Mouse (Mus musculus) forebrain, postnatal 0 days (tissue): Measurements from ENCODE around the gene Coa6. TPM values are rescaled to one million over a fixed set of nuclear protein-coding genes. Genes with fewer than 3 reads are reported as not detected.

Experiments used
- ATAC-seq: fragments of 200-750 bp; cut with Nextera tagmentation; 2 replicates; pipeline ENCODE4 v1.8.0; 2017; ENCODE audit warnings: mild to moderate bottlenecking, moderate library complexity
- DNase-seq: peaks from one replicate; pipeline ENCODE4 v3.0.0-alpha.2; 2015
- H3K27ac ChIP-seq: fragments of 300-500 bp; sonication (generic); 2 replicates; pipeline ENCODE4 v1.5.1; 2014; ENCODE audit warnings: low read depth, mild to moderate bottlenecking, antibody characterized with exemption, low read length, moderate library complexity, mixed read lengths
- H3K27me3 ChIP-seq: fragments of 300-500 bp; sonication (generic); 2 replicates; pipeline ENCODE4 v1.6.1; 2014; ENCODE audit warnings: mild to moderate bottlenecking, low read length, mixed read lengths; ENCODE audit not compliant: insufficient read depth
- H3K36me3 ChIP-seq: fragments of 300-500 bp; sonication (generic); 2 replicates; pipeline ENCODE4 v1.6.1; 2014; ENCODE audit warnings: mild to moderate bottlenecking, moderate library complexity; ENCODE audit not compliant: insufficient read depth
- H3K4me1 ChIP-seq: fragments of 300-500 bp; sonication (generic); 2 replicates; pipeline ENCODE4 v1.6.1; 2014; ENCODE audit warnings: antibody characterized with exemption; ENCODE audit not compliant: insufficient read depth
- H3K4me2 ChIP-seq: fragments of 300-500 bp; sonication (generic); 2 replicates; pipeline ENCODE4 v1.6.1; 2014; ENCODE audit warnings: low read depth, mild to moderate bottlenecking, moderate library complexity
- H3K4me3 ChIP-seq: fragments of 300-500 bp; sonication (generic); 2 replicates; pipeline ENCODE4 v1.5.1; 2014; ENCODE audit warnings: low read depth, low read length, mixed read lengths
- H3K9ac ChIP-seq: fragments of 300-500 bp; sonication (generic); 2 replicates; pipeline ENCODE4 v1.6.1; 2014; ENCODE audit warnings: mild to moderate bottlenecking
- H3K9me3 ChIP-seq: fragments of 300-500 bp; sonication (generic); 2 replicates; pipeline ENCODE4 v1.6.1; 2016; ENCODE audit warnings: low read length
- CTCF ChIP-seq: sonication (generic); IDR thresholded peaks from 2 replicates; pipeline ENCODE4 v1.5.1; 2016; ENCODE audit warnings: antibody characterized with exemption, control low read depth, low read depth
- WGBS: fragments of 180-500 bp; shearing (Covaris S2); extraction: QIAGEN DNeasy Blood & Tissue Kit; methylation state at CpG from one replicate; pipeline ENCODE4 v1.1.7; 2014; 5-methylcytosine and 5-hydroxymethylcytosine counted together
- polyA plus RNA-seq: library from polyadenylated mRNA; unstranded; fragments of >200 nt; fragmentation: Nextera tagmentation; extraction: Ambion mirVana; gene quantifications from 2 replicates; pipeline ENCODE4 v1.2.1, GENCODE M21; 2015
- total RNA-seq: library from RNA; depleted of rRNA; stranded (reverse); fragments of >200 nt; gene quantifications from 2 replicates; pipeline ENCODE4 v1.2.3, GENCODE M21; 2014; rRNA removed

The Coa6 gene
- total and polyA plus RNA-seq, 2 experiments from 2014 or later, result 22.2 to 37.3 TPM

DNA sequence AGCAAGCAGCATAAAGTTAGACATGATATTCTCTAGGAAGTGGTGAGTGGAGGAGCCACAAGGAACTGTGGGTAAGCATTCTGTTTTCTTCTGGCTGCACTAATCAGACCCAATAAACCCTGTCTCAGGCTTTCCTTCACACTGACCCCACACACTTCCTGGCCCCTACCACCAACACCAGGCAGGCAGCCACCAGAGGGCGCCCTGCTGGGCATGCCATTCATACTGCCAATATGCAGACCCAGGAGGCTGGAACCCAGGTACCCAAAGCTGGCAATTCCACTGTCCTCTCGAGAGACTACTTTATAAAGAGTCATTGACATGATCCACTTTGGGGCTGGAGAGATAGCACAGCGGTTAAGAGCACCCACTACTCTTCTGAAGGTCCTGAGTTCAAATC lies 38.0 kb downstream of the Coa6 start:
- H3K27me3 ChIP-seq, result no peaks in the 10 kb centered on the region
- DNase-seq (no peak), ATAC-seq (no peak)
- peaks cover 65% of the 10 kb centered on the region for H3K36me3 ChIP-seq
- 56% methylated on average over 3 of the region's 3 CpGs for WGBS
- no peak overlapping the region for H3K27ac ChIP-seq
- no peaks in the 10 kb centered on the region for H3K4me1 ChIP-seq
- H3K4me3 ChIP-seq, result no peak overlapping the region
- H3K9me3 ChIP-seq, result no peaks in the 10 kb centered on the region
- no peak overlapping the region for H3K9ac ChIP-seq
- no peak overlapping the region for H3K4me2 ChIP-seq
- peak; percentile 58 for TF ChIP-seq CTCF

DNA sequence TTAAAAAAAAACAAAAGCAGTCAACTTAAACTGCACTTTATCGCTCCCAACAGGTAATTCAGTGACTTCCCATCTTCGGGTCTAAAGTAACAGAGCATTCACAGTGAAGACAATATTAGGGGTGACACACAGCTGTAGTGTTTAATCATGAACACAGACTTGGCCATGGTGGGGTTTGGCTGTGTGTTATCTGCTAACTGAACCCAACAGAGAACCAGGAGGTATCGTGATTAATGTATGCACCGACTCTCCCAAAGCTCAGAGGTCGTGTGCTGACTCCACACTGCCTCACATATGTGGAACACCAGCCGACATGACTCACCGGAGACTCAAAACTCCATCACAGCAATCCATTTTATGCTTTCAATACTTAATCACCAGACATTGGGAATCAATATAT lies 39.4 kb downstream of the Coa6 start:
- no peak overlapping the region for H3K9ac ChIP-seq
- ATAC-seq, result no peak
- 86% methylated on average over 7 of the region's 7 CpGs for WGBS
- H3K36me3 ChIP-seq, result peaks cover 60% of the 10 kb centered on the region
- no peak for DNase-seq
- no peaks in the 10 kb centered on the region for H3K4me1 ChIP-seq
- no peak overlapping the region for H3K27ac ChIP-seq
- H3K9me3 ChIP-seq, result no peaks in the 10 kb centered on the region
- no peak overlapping the region for H3K4me2 ChIP-seq
- no peak overlapping the region for H3K4me3 ChIP-seq
- TF ChIP-seq CTCF, result no peak
- no peaks in the 10 kb centered on the region for H3K27me3 ChIP-seq

DNA sequence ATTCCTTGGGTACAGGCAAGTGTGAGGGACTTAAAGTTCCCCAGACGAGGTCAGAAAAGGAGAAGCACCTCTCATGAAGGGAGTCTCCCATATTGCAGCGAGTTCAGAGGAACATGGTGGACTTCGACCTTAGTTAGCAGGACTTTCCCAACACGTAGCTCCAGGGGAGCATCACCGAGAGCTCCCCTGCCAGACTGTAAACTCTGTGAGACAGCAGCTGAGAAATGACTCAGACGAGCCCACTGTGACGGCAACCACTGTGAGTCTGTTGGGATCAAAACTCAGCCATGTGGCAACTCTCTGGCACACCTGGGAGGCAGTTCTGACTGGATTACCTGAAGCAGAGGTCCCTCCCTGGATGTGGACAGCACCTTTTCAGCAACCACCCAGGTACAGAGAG lies 41.8 kb downstream of the Coa6 start:
- DNase-seq (no peak), ATAC-seq (no peak)
- Histone ChIP-seq H3K4me1 (no peaks in the 10 kb centered on the region), H3K27ac (no peak overlapping the region), H3K9ac (no peak overlapping the region), H3K9me3 (no peaks in the 10 kb centered on the region), H3K4me2 (no peak overlapping the region), H3K36me3 (peaks cover 46% of the 10 kb centered on the region), H3K4me3 (no peak overlapping the region), H3K27me3 (no peaks in the 10 kb centered on the region)
- WGBS, result 89% methylated on average over 7 of the region's 7 CpGs
- TF ChIP-seq CTCF, result no peak

DNA sequence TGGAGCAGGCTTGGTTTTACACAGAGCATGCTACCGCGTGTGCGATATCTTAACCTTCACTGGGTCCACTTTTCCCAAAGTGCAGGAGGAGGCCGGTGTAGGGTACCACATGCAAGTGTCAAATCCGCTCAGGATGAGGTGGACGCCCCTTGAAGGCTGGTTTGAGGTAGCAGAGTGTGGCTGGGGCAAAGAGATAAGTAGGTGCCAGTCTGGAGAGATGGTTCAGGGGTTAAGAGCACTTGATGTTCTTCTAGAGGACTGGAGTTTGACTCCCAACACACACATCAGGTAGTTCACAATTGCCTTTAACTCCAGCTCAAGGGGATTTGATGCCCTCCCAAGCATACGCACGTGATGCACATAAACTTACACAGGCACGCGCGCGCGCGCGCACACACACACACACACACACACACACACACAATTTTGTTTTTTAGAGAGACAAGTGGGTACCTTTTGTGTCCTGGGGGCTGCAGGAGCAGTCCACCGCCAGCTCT lies 51.5 kb downstream of the Coa6 start:
- H3K9me3 ChIP-seq, result no peaks in the 10 kb centered on the region
- H3K36me3 ChIP-seq, result peaks cover 9% of the 10 kb centered on the region
- H3K27me3 ChIP-seq, result no peaks in the 10 kb centered on the region
- H3K27ac ChIP-seq, result no peak overlapping the region
- WGBS, result 12% methylated on average over 16 of the region's 16 CpGs
- peak overlapping the region; percentile 69 for H3K9ac ChIP-seq
- 0 out of 2 replicates have a peak, but pooled peaks cover 10% of the 10 kb centered on the region for H3K4me1 ChIP-seq
- ATAC-seq, result no peak
- peak overlapping the region; percentile 94 for H3K4me3 ChIP-seq
- DNase-seq, result no peak
- H3K4me2 ChIP-seq, result peak overlapping the region; percentile 63
- TF ChIP-seq CTCF, result no peak

DNA sequence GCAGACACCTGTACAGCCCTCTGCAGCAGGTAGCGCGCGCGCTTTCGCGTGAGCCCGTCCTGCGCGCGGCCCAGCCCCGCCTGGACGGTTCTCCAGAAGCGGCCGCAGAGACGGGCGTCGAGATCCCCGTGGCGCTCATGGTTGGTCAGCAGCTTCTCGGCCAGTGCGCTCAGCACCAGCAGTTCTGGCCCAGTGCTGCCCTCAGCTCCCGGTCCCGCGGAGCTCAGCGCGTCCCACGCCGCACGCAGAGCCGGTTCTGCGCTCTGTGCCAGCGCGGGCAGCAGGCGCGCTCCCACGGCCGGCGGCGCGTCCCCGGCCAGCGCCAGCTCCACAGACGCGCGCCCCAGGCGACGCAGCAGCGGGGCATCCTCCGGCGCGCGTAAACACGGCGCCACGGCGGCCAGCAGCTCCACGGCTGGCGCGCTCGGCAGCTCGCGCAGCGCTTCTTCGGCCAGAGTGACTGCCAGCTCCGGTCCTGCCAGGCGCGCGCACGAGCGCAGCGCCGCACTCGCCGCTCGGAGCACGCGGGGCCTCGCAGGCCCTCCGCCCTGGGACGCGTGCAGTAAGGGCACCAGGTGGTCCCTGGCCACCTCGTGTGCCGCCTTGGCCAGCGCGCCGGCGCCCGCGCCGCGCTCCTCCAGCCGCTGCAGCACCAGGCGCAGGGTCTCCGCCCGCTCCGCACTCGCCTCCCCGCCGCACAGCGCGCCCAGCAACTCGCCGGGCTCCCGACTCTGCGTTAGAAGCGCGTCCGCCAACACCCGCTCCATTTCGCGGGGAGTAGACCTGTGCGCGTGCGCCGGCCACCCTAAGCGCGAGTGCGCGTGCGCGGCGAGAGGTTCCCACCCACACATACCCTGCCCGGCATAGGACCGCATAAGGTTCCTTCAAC lies 52.2 kb downstream of the Coa6 start, which contains the start of gene Tarbp1:
TSS of gene Tarbp1 (minus strand) at position 767 of the 889 bp plus-strand sequence.
- H3K4me3 ChIP-seq, result peak within 1 kb of the TSS; percentile 94
- peak within 1 kb of the TSS; percentile 63 for H3K4me2 ChIP-seq
- H3K27ac ChIP-seq, result peak within 1 kb of the TSS; percentile 87
- peaks cover 9% of the 10 kb centered on the region for H3K36me3 ChIP-seq
- peak; percentile 96 for DNase-seq
- 0 out of 2 replicates have a peak, but pooled peaks cover 10% of the 10 kb centered on the region for H3K4me1 ChIP-seq
- H3K9me3 ChIP-seq, result no peaks in the 10 kb centered on the region
- H3K27me3 ChIP-seq, result no peaks in the 10 kb centered on the region
- H3K9ac ChIP-seq, result peak within 1 kb of the TSS; percentile 69
- ATAC-seq, result peak; percentile 94
- no peak for TF ChIP-seq CTCF
- WGBS, result under 1% methylated on average over 118 of the region's 124 CpGs

Other genes starting within 250 kb of the Coa6 start
- 1.5 and 2.1 TPM in 2 replicates for gene Slc35f3, start 124.0 kb upstream of the Coa6 start, total RNA-seq
- gene Slc35f3, start 124.0 kb upstream of the Coa6 start, polyA plus RNA-seq, result 1.4 and 3.1 TPM in 2 replicates
- 5.6 and 5.8 TPM in 2 replicates for gene Tarbp1, start 52.5 kb downstream of the Coa6 start, total RNA-seq
- gene Tarbp1, start 52.5 kb downstream of the Coa6 start, polyA plus RNA-seq, result 0.82 and 1.1 TPM in 2 replicates
- 62.3 and 88.6 TPM in 2 replicates for gene Irf2bp2, start 171.5 kb downstream of the Coa6 start, total RNA-seq
- gene Irf2bp2, start 171.5 kb downstream of the Coa6 start, polyA plus RNA-seq, result 6.8 and 8.4 TPM in 2 replicates